In genomic region chr8:95293172-95293571, GRCm38 (mm10) we compare ENCODE assay signal across 10 mouse cellular contexts. TPM values are rescaled to one million over a fixed set of nuclear protein-coding genes. Genes with fewer than 3 reads are reported as not detected.
DNase-seq lines count a peak whose midpoint lies in the region; ATAC-seq and TF ChIP-seq lines count a peak whose summit lies in the region.
"Had no signal": no experiment of that assay in that cellular context is flagged by ENCODE, and none has a peak within 500 bp of the region (broad histone marks: within the 10 kb centered on the region; RNA-seq: fewer than 3 reads in every experiment).

No protein-coding gene starts in this region.

- 67% methylated on average over 11 of the region's 11 CpGs for WGBS in hindbrain, postnatal 0 days
- 78% methylated on average over 11 of the region's 11 CpGs for WGBS in hindbrain, embryonic 14.5 days
- 28% methylated on average over 11 of the region's 11 CpGs for WGBS in heart, adult 2 months
- WGBS in kidney, postnatal 0 days: 50% methylated on average over 11 of the region's 11 CpGs
- WGBS in thymus, adult 2 months: 25% methylated on average over 11 of the region's 11 CpGs

- TF ChIP-seq EP300 in heart, adult 2 months (IDR thresholded peaks at IDR 0.05; ENCODE audit: insufficient read depth, low read depth, low read length): peak; percentile 75; the same call in 1 of the 2 replicates

- H3K4me3 ChIP-seq in hindbrain, postnatal 0 days (ENCODE audit: low read length): no peak overlapping the region
- H3K4me3 ChIP-seq in hindbrain, embryonic 14.5 days (replicated peaks; ENCODE audit: low read length): no peak overlapping the region
- peak overlapping the region; percentile 46 for H3K4me3 ChIP-seq in heart, adult 2 months
- peak overlapping the region; percentile 24 for H3K4me3 ChIP-seq in kidney, postnatal 0 days (replicated peaks; ENCODE audit: low read depth, low read length)
- H3K4me3 ChIP-seq in thymus, adult 2 months (ENCODE audit: control insufficient read depth, insufficient read depth, low read length): no peak overlapping the region

- peak; percentile 39 for DNase-seq in hindbrain, postnatal 0 days (ENCODE audit: low spot score)
- DNase-seq in hindbrain, embryonic 14.5 days (ENCODE audit: low spot score): no peak
- DNase-seq in cerebellum, adult 8-10 months: peak; percentile 8
- DNase-seq in heart, adult 2 months: peak; percentile 91 to 92
- peak; percentile 89 for DNase-seq in kidney, postnatal 0 days (ENCODE audit: low spot score)
- DNase-seq in lung, postnatal 4 days: peak; percentile 89 to 90
- peak; percentile 49 to 83 for DNase-seq in urinary bladder, postnatal 36 days (ENCODE audit: low spot score in 2 of 2)
- no peak for DNase-seq in thymus, adult 2 months

- no peak overlapping the region; the same call in 1 of the 2 replicates for H3K4me2 ChIP-seq in hindbrain, postnatal 0 days (ENCODE audit: low read depth, low read length)
- H3K4me2 ChIP-seq in hindbrain, embryonic 14.5 days (replicated peaks): no peak overlapping the region
- H3K4me2 ChIP-seq in kidney, postnatal 0 days (ENCODE audit: low read length): peak overlapping the region; percentile 62

- TF ChIP-seq POLR2A in heart, adult 2 months (IDR thresholded peaks at IDR 0.05; ENCODE audit: insufficient read depth, low read depth, low read length): peak; percentile 98
- no peak for TF ChIP-seq POLR2A in thymus, adult 2 months (IDR thresholded peaks at IDR 0.05; ENCODE audit: control insufficient read depth, extremely low read depth, insufficient read depth, low read length, poor library complexity)

- H3K79me2 ChIP-seq in heart, adult 2 months (replicated peaks; ENCODE audit: control insufficient read depth, insufficient read depth, low read length): no peaks in the 10 kb centered on the region

- no peaks in the 10 kb centered on the region for H3K27me3 ChIP-seq in hindbrain, postnatal 0 days (ENCODE audit: insufficient read depth, low read length)
- no peaks in the 10 kb centered on the region for H3K27me3 ChIP-seq in hindbrain, embryonic 14.5 days (ENCODE audit: control insufficient read depth, insufficient read depth, low read length)
- no peaks in the 10 kb centered on the region for H3K27me3 ChIP-seq in heart, adult 2 months (ENCODE audit: control insufficient read depth, insufficient read depth, low read length)
- no peaks in the 10 kb centered on the region for H3K27me3 ChIP-seq in kidney, postnatal 0 days (ENCODE audit: insufficient read depth, low read length)
- H3K27me3 ChIP-seq in thymus, adult 2 months (ENCODE audit: control insufficient read depth, insufficient read depth, low read length): no peaks in the 10 kb centered on the region

- intact Hi-C loops in heart, adult 2 months (cut with DNase I): no loop called here

- ATAC-seq in hindbrain, postnatal 0 days: no peak
- ATAC-seq in hindbrain, embryonic 14.5 days (ENCODE audit: low FRiP score): no peak
- ATAC-seq in kidney, postnatal 0 days (replicated peaks; ENCODE audit: low FRiP score, low read depth): peak; percentile 30

- H3K4me1 ChIP-seq in hindbrain, postnatal 0 days (ENCODE audit: insufficient read depth, low read length): 0 out of 2 replicates have a peak, but pooled peaks cover 4% of the 10 kb centered on the region
- H3K4me1 ChIP-seq in hindbrain, embryonic 14.5 days (replicated peaks; ENCODE audit: control insufficient read depth, insufficient read depth, low read length): peaks cover 7% of the 10 kb centered on the region
- H3K4me1 ChIP-seq in heart, adult 2 months (ENCODE audit: control insufficient read depth, insufficient read depth, low read length): no peaks in the 10 kb centered on the region
- H3K4me1 ChIP-seq in kidney, postnatal 0 days (replicated peaks; ENCODE audit: insufficient read depth, low read length): no peaks in the 10 kb centered on the region; the same call in 1 of the 2 replicates
- peaks cover 4% of the 10 kb centered on the region; the same call in 1 of the 2 replicates for H3K4me1 ChIP-seq in thymus, adult 2 months (replicated peaks; ENCODE audit: control insufficient read depth, insufficient read depth, low read length)

- TF ChIP-seq CTCF in hindbrain, postnatal 0 days (IDR thresholded peaks at IDR 0.05; ENCODE audit: low read depth): no peak
- TF ChIP-seq CTCF in heart, adult 2 months (IDR thresholded peaks at IDR 0.05): no peak
- no peak for TF ChIP-seq CTCF in kidney, postnatal 0 days (IDR thresholded peaks at IDR 0.05; ENCODE audit: low read depth)
- no peak for TF ChIP-seq CTCF in thymus, adult 2 months (IDR thresholded peaks at IDR 0.05; ENCODE audit: borderline replicate concordance, control insufficient read depth, extremely low read depth, insufficient read depth, low read length, poor library complexity)

- no peaks in the 10 kb centered on the region for H3K36me3 ChIP-seq in hindbrain, postnatal 0 days (ENCODE audit: insufficient read depth, low read length)
- H3K36me3 ChIP-seq in hindbrain, embryonic 14.5 days (replicated peaks; ENCODE audit: control insufficient read depth, insufficient read depth): no peaks in the 10 kb centered on the region
- H3K36me3 ChIP-seq in heart, adult 2 months (ENCODE audit: control insufficient read depth, insufficient read depth, low read length): no peaks in the 10 kb centered on the region
- H3K36me3 ChIP-seq in kidney, postnatal 0 days (ENCODE audit: insufficient read depth, low read length): no peaks in the 10 kb centered on the region
- H3K36me3 ChIP-seq in thymus, adult 2 months (ENCODE audit: control insufficient read depth, insufficient read depth, low read length): no peaks in the 10 kb centered on the region

- H3K9ac ChIP-seq in hindbrain, postnatal 0 days (replicated peaks; ENCODE audit: low read length): no peak overlapping the region
- no peak overlapping the region for H3K9ac ChIP-seq in hindbrain, embryonic 14.5 days
- H3K9ac ChIP-seq in heart, adult 2 months (ENCODE audit: low read depth, low read length): peak overlapping the region; percentile 83
- H3K9ac ChIP-seq in kidney, postnatal 0 days (ENCODE audit: low read depth, low read length): peak overlapping the region; percentile 47; the same call in 1 of the 2 replicates

- H3K9me3 ChIP-seq in hindbrain, postnatal 0 days (ENCODE audit: low read length): no peaks in the 10 kb centered on the region
- no peaks in the 10 kb centered on the region for H3K9me3 ChIP-seq in hindbrain, embryonic 14.5 days (ENCODE audit: control insufficient read depth, low read length)
- H3K9me3 ChIP-seq in kidney, postnatal 0 days (replicated peaks; ENCODE audit: low read length): no peaks in the 10 kb centered on the region

- H3K27ac ChIP-seq in hindbrain, postnatal 0 days: peak overlapping the region; percentile 12; the same call in 1 of the 2 replicates
- no peak overlapping the region for H3K27ac ChIP-seq in hindbrain, embryonic 14.5 days
- peak overlapping the region; percentile 95 for H3K27ac ChIP-seq in heart, adult 2 months
- H3K27ac ChIP-seq in kidney, postnatal 0 days: peak overlapping the region; percentile 74
- H3K27ac ChIP-seq in thymus, adult 2 months (ENCODE audit: control insufficient read depth, insufficient read depth, low read length): no peak overlapping the region

RNA-seq across cellular contexts. Expression of gene Cngb1, which starts 13.2 kb away (rescaled TPM):
- 0.52 and 0.83 TPM in 2 replicates for total RNA-seq in hindbrain, postnatal 0 days (2014; rRNA removed)
- polyA plus RNA-seq in hindbrain, postnatal 0 days (2015; fragmentation: Nextera tagmentation; extraction: Ambion mirVana): 1.2 and 1.7 TPM in 2 replicates
- 0.18 and 0.44 TPM in 2 replicates for polyA plus RNA-seq in hindbrain, embryonic 14.5 days (2014; fragmentation: Nextera tagmentation; extraction: Ambion mirVana)
- total RNA-seq in heart, adult 2 months (2021): under 1 TPM; 0.61 to 0.63 TPM
- 1.00 and 1.2 TPM in 2 replicates for polyA plus RNA-seq in heart, adult 2 months (2012; rRNA removed)
- polyA plus RNA-seq in kidney, postnatal 0 days (2015; fragmentation: Nextera tagmentation; extraction: Ambion mirVana): 1.0 and 2.1 TPM in 2 replicates
- polyA plus RNA-seq in thymus, adult 2 months (2012; rRNA removed): 0.68 and 0.94 TPM in 2 replicates
- total RNA-seq: CH12.LX had no signal
- polyA plus RNA-seq: limb, embryonic 11.5 days had no signal

RNA-seq across cellular contexts. Expression of gene Tepp, which starts 17.2 kb away (rescaled TPM):
- 1.4 TPM in 1 of 2 replicates, not detected in the other for total RNA-seq in hindbrain, postnatal 0 days (2014; rRNA removed)
- polyA plus RNA-seq in hindbrain, postnatal 0 days (2015; fragmentation: Nextera tagmentation; extraction: Ambion mirVana): 3.1 and 3.7 TPM in 2 replicates
- polyA plus RNA-seq in hindbrain, embryonic 14.5 days (2014; fragmentation: Nextera tagmentation; extraction: Ambion mirVana): 2.2 and 2.9 TPM in 2 replicates
- total RNA-seq in heart, adult 2 months (2021): not detected
- polyA plus RNA-seq in heart, adult 2 months (2012; rRNA removed): 0.44 and 0.59 TPM in 2 replicates
- 0.30 TPM in 1 of 2 replicates, not detected in the other for polyA plus RNA-seq in kidney, postnatal 0 days (2015; fragmentation: Nextera tagmentation; extraction: Ambion mirVana)
- polyA plus RNA-seq in thymus, adult 2 months (2012; rRNA removed): 0.97 and 2.1 TPM in 2 replicates
- total RNA-seq: CH12.LX had no signal

RNA-seq across cellular contexts. Expression of gene Zfp319, which starts 38.6 kb away (rescaled TPM):
- 18.3 and 21.0 TPM in 2 replicates for total RNA-seq in hindbrain, postnatal 0 days (2014; rRNA removed)
- 9.2 and 10.5 TPM in 2 replicates for polyA plus RNA-seq in hindbrain, postnatal 0 days (2015; fragmentation: Nextera tagmentation; extraction: Ambion mirVana)
- polyA plus RNA-seq in hindbrain, embryonic 14.5 days (2014; fragmentation: Nextera tagmentation; extraction: Ambion mirVana): 14.2 and 15.9 TPM in 2 replicates
- total RNA-seq in heart, adult 2 months (2021): 1 to 10 TPM; 7.6 to 8.1 TPM
- polyA plus RNA-seq in heart, adult 2 months (2012; rRNA removed): 5.5 and 7.3 TPM in 2 replicates
- polyA plus RNA-seq in kidney, postnatal 0 days (2015; fragmentation: Nextera tagmentation; extraction: Ambion mirVana): 6.3 and 6.6 TPM in 2 replicates
- 30.7 and 34.8 TPM in 2 replicates for polyA plus RNA-seq in thymus, adult 2 months (2012; rRNA removed)

RNA-seq across cellular contexts. Expression of gene Usb1, which starts 38.9 kb away (rescaled TPM):
- 22.8 and 68.5 TPM in 2 replicates for total RNA-seq in hindbrain, postnatal 0 days (2014; rRNA removed)
- 25.6 and 25.9 TPM in 2 replicates for polyA plus RNA-seq in hindbrain, postnatal 0 days (2015; fragmentation: Nextera tagmentation; extraction: Ambion mirVana)
- polyA plus RNA-seq in hindbrain, embryonic 14.5 days (2014; fragmentation: Nextera tagmentation; extraction: Ambion mirVana): 31.0 and 32.3 TPM in 2 replicates
- total RNA-seq in heart, adult 2 months (2021): 10 to 100 TPM; 12.2 to 15.2 TPM
- polyA plus RNA-seq in heart, adult 2 months (2012; rRNA removed): 23.9 and 31.1 TPM in 2 replicates
- 42.9 and 45.6 TPM in 2 replicates for polyA plus RNA-seq in kidney, postnatal 0 days (2015; fragmentation: Nextera tagmentation; extraction: Ambion mirVana)
- polyA plus RNA-seq in thymus, adult 2 months (2012; rRNA removed): 51.9 and 55.6 TPM in 2 replicates

RNA-seq across cellular contexts. Expression of gene Mmp15, which starts 58.9 kb away (rescaled TPM):
- 72.9 and 80.6 TPM in 2 replicates for total RNA-seq in hindbrain, postnatal 0 days (2014; rRNA removed)
- polyA plus RNA-seq in hindbrain, postnatal 0 days (2015; fragmentation: Nextera tagmentation; extraction: Ambion mirVana): 14.0 and 14.2 TPM in 2 replicates
- 24.6 and 26.5 TPM in 2 replicates for polyA plus RNA-seq in hindbrain, embryonic 14.5 days (2014; fragmentation: Nextera tagmentation; extraction: Ambion mirVana)
- 10 to 100 TPM; 53.4 to 67.5 TPM for total RNA-seq in heart, adult 2 months (2021)
- 56.7 and 58.4 TPM in 2 replicates for polyA plus RNA-seq in heart, adult 2 months (2012; rRNA removed)
- polyA plus RNA-seq in kidney, postnatal 0 days (2015; fragmentation: Nextera tagmentation; extraction: Ambion mirVana): 5.0 and 5.8 TPM in 2 replicates
- polyA plus RNA-seq in thymus, adult 2 months (2012; rRNA removed): 14.7 and 16.2 TPM in 2 replicates

Comparison
In these comparisons a context has a peak if more than half of its experiments do, and no peak if none do; other contexts are left out.
1. DNase-seq: peak in hindbrain, postnatal 0 days (single experiment), cerebellum, adult 8-10 months (single experiment), heart, adult 2 months (2 of 2), kidney, postnatal 0 days (single experiment), lung, postnatal 4 days (2 of 2) and urinary bladder, postnatal 36 days (2 of 2); none in hindbrain, embryonic 14.5 days (single experiment) and thymus, adult 2 months (single experiment).
2. H3K27ac ChIP-seq: peak in hindbrain, postnatal 0 days (single experiment), heart, adult 2 months (single experiment) and kidney, postnatal 0 days (single experiment); none in hindbrain, embryonic 14.5 days (single experiment) and thymus, adult 2 months (single experiment).
3. H3K4me3 ChIP-seq: peak in heart, adult 2 months (single experiment) and kidney, postnatal 0 days (single experiment); none in hindbrain, postnatal 0 days (single experiment), hindbrain, embryonic 14.5 days (single experiment) and thymus, adult 2 months (single experiment).
4. H3K9ac ChIP-seq: peak in heart, adult 2 months (single experiment) and kidney, postnatal 0 days (single experiment); none in hindbrain, postnatal 0 days (single experiment) and hindbrain, embryonic 14.5 days (single experiment).